Mouse (Mus musculus): ENCODE measurements at regions not wholly inside any gene's neighbourhood (a gene's known extent, or its start where the extent isn't known, plus 50 kb on each side); places are given as distances from the start of the nearest gene placed in this dataset.

- DNase-seq, result no peak
- intact Hi-C loops (cut with DNase I), result no loop called here
These were observed 57.4 kb downstream of the Gm21962 start for GRCm38 (mm10) chr3:137728689-137729088.

GRCm38 (mm10) chr3:137729421-137729820 lies 58.1 kb downstream of the Gm21962 start:
- intact Hi-C loops (cut with DNase I), result no loop called here
- no peak for DNase-seq

DNA sequence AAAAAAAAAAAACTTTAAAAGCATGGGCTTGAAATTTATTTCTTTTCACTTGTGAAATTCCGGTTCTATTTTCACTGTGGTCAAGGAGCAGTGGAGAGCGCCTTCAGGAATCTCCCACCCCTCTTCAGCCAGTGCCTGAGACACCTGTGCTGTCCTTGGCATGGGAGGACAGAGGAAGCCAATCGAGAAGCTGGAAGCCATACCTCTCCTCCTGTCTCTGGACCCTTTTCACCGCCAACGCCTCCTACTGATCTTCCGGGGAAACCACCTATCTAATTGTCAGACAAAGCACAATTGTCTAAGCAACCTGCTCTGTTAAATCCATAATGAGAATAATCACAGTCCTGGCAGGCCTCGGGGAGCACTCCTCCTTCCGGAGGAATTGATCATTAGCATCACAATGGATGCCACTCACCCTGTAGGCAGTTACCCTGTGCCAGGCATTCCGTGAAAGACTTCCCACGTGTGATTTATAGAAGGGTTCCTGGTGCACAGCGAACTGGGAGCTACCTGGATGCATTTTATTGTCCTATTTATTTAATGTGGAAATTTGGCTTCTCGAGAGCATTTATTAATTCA lies 66.0 kb downstream of the Gm21962 start:
- intact Hi-C loops (cut with DNase I), result no loop called here
- DNase-seq, result no peak

- no peak for DNase-seq
- intact Hi-C loops (cut with DNase I), result no loop called here
These were observed 70.2 kb downstream of the Gm21962 start for GRCm38 (mm10) chr3:137741528-137741927.

- intact Hi-C loops (cut with DNase I), result no loop called here
- no peak for DNase-seq
These were observed 70.8 kb downstream of the Gm21962 start for GRCm38 (mm10) chr3:137742119-137742518.

GRCm38 (mm10) chr3:137751732-137752260 lies 80.5 kb downstream of the Gm21962 start:
- intact Hi-C loops (cut with DNase I), result loop anchor here (5.0 to 10.0 kb wide), 5 partner anchors 107 to 1864 kb away; no protein-coding TSS in a partner anchor
- DNase-seq, result no peak

DNA sequence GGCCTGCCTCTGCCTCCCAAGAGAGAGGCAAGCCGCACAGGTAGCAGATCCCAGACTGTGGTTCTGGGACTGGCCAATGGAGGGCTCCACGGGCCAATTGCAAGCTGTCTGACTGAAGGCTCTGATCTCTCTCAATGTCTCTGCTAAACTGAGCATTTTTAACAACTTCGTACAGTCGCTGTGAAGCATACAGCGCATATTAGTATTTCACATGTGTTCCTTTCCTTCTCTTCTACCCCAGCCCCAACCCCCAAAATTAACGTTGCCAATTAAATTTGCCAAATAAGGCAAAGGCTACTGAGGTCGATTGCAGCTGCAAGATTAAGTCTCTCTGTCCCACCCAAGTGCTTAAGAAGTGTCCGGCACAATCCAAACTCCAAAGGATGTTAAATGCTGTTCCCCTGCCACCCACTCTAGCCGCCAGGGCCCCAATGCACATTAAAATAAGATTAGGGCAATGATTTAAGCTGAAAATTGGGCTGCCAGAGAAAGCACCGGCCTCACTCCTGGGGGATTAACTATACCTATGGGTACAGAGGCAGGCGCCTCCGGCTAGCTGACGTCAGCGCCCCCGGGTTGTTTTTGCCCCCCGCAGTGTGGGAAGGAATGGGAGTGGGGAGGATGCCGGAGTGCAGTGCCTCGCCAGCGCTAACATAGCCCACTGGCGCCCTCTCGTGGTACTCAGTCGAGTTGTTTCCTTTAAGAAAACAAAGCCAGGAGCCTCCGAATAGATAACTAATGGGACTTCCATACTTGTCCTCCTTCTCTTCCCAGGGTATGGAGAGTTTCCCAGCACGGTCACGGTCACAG lies 81.3 kb downstream of the Gm21962 start:
- intact Hi-C loops (cut with DNase I), result loop anchor here (5.0 to 10.0 kb wide), 5 partner anchors 108 to 1865 kb away; no protein-coding TSS in a partner anchor
- DNase-seq, result peak; percentile 70 to 79

DNA sequence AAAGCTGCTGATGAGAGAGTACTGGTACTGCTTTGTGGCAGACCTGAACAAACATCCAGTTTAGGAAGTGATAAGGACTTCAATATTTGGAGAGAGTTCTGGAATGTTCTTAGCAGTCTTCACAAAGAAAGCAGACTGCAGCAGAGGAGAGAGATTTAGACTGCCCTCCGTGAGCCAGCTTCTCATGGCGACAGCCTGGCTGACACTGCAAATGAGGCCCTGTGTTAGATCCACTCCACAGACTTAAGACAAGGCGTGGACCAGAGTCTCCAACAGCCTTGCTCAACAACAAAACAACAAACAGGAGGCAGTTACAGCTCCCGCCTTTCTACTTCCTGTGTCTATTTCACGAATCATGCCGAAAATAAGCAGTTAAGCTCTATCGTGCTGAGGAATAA lies 81.9 kb downstream of the Gm21962 start:
- intact Hi-C loops (cut with DNase I), result loop anchor here (5.0 to 10.0 kb wide), 5 partner anchors 108 to 1866 kb away; no protein-coding TSS in a partner anchor

DNA sequence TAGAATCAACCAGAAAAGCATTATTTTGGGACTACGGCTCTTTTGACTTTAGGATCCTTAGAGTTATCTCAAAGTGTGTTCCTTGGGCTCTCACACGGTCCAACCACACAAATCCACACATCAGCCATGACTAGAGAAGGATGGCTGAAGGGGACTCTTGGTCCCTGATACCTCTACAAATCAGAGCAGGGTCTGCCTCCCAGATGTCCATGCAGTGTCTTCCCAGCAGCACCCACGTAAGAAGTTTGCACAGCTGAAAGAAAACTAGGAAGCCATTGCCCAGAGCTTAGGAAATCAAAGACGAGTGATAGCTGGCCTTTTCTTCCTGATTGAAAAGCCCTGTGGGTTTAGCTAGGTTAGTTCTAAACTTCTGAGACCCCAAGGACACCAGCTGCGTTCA lies 84.1 kb downstream of the Gm21962 start:
- no peak for DNase-seq
- intact Hi-C loops (cut with DNase I), result loop anchor here (10.0 kb wide), 2 partner anchors 111 to 331 kb away; no protein-coding TSS in a partner anchor

More for the DNA sequence above, 81.9 kb downstream of the Gm21962 start:
- peak in 1 of 2 experiments; percentile 18 for DNase-seq

DNA sequence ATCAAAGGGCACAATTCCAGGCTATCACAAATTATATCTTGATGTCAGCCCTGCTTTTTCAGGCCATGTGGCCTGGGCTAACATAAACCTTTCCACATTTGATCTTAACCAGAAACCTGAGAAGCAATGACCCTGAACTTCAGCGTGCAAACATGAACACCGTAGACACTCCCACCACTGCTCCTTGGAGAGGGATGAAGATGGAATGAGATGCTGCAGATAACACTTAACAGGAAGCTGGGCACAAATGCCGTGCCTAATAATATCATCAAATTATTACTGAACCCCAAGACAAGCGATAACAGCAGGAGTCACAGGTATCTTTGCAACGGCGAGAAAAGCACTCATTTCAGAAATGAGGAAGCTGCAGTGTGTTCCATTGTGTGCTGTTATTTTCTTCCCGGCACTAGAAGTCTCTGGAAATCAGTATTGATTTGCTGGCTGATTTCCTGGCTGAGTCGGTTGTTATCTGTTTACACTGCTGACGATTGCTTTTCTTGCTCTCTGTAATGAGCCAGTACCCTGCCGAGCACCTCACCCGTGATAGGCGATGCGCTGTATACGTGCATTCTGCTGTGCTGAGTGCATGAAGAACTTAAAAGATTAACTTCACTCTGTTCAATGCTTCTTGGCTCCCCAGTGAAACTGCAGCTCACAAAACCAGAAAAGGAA lies 91.0 kb downstream of the Gm21962 start:
- intact Hi-C loops (cut with DNase I), result no loop called here

GRCm38 (mm10) chr3:137763406-137763805 lies 92.1 kb downstream of the Gm21962 start:
- intact Hi-C loops (cut with DNase I), result no loop called here
- no peak for DNase-seq

More for the DNA sequence above, 91.0 kb downstream of the Gm21962 start:
- no peak for DNase-seq

GRCm38 (mm10) chr3:137768627-137769026 lies 95.7 kb upstream of the H2afz start:
- intact Hi-C loops (cut with DNase I), result no loop called here

GRCm38 (mm10) chr3:137775076-137775849 lies 89.0 kb upstream of the H2afz start:
- intact Hi-C loops (cut with DNase I), result loop anchor here (5.0 to 10.0 kb wide), 2 partner anchors 210 to 372 kb away; partner anchors contain the start of gene Dapp1
- DNase-seq, result no peak

More at GRCm38 (mm10) chr3:137768627-137769026, 95.7 kb upstream of the H2afz start:
- no peak for DNase-seq

DNA sequence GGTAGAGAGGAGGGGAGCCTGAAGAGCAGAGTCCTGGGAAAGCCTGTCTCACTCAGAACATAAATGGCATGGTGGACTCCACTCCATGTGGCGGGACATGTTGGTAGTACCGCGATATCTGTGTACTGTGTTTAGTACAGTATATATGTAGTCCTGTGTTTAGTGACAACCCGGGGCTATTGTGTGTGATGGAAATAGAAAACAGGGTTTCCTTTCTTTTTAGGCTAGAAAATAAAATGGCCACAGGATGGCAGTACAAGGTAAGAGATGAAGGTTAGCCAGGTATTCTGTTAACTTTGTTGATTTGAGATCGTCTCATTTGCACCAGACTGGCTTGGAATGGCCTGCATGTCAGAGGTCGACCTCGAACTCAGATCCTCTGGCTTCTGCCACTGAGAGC lies 86.2 kb upstream of the H2afz start:
- intact Hi-C loops (cut with DNase I), result loop anchor here (5.0 to 10.0 kb wide), 2 partner anchors 207 to 369 kb away; partner anchors contain the start of gene Dapp1
- no peak for DNase-seq

GRCm38 (mm10) chr3:137780029-137780428 lies 84.3 kb upstream of the H2afz start:
- no peak for DNase-seq
- intact Hi-C loops (cut with DNase I), result no loop called here

DNA sequence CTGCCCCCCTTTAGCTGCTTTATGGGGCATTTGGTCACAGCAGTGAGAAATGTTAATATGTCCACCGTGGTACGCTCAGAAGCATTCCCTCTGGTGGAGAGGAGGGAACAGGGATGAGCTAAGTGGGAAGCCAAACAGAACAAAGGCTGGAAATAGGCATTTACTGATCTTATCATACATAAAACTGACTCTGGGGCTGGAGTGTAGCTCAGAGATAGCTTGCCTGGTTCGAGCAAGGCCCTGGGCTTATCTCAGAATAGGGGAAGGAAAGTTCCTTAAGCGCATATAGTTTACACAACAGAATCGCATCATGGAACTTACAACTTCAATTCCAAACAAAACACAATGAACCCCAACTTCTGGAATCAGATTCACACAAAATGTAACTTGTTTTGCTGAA lies 81.5 kb upstream of the H2afz start:
- DNase-seq, result no peak
- intact Hi-C loops (cut with DNase I), result no loop called here

DNA sequence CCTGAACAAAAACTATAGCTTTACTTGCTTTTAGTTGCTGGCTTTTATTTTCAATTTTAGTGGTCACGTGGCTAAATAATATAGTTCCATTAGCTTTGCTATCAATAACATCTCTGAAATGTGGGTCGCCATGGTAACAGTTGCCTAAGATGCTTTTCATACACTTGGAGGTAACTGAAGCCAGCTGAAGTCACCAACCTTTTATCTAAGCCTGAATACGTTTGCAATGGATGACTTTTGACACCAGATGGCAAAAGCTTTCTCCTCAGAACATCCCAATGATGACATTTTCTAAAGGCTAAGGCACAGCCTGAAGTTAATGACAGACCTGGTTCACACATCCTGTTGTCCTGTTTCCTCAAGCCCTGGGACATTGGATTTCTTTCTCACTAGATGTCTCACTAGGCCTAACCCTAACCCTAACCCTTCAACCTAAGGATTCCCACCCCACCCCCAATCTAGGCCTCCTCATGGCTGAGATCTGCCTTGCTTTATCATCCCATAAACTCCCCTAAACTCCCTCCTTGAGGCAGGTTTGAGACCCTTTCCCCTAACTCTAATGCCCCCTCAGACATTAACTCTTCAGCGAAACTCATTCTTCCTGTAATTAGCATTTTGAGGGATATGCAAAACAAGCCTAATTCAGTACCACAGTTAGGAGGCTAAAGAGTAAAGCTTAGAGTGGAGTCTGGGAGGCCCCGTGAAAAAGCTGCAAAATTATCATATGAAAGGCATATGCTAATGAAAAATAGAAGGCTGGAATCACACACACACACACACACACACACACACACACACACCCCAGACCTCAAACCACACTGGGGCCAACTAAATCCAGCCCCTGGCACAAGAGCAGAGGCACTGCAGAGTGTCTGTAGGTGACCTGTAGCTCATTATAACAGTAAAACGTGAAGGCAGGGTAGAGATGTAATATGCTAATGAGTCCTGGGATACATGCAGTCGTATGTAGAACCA lies 80.1 kb upstream of the H2afz start:
- no peak for DNase-seq
- intact Hi-C loops (cut with DNase I), result no loop called here

DNA sequence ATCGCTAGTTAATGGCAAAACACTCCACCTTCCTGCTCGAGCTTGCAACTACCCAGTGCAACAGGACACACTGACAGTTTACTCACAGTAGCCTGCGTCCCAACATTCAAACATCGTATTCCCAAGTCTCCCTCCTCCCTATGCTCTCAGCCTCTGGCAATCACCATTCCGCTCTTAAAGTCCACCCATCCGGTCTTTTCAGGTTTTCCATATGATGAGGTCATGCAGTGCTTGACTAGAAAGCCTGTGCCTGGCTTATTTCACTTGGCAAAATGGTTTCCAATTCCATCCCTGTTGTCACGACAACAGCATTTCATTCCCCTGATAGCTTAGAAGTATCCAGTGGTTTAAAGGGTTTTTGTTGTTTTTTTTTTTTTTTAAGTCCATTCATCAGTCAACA lies 79.1 kb upstream of the H2afz start:
- intact Hi-C loops (cut with DNase I), result no loop called here
- no peak for DNase-seq

DNA sequence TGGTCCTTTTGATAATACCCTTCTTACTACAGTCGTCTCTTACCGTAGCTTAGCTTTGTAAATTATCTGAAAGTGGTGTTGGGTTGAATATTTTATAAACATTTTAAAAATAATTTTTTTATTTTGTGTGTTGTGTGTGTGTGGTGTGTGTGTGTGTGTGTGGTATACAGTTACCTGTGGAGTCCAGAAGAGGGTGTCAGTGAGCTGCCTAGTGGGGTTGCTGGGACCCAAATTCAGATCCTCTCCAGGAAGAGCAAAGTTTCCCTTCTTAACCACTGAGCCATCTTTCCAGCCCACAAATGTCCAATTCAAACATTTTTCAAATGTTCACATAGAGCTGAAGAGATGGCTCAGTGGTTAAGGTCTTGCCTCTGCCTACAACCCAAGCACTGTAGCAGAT lies 78.4 kb upstream of the H2afz start:
- DNase-seq, result no peak
- intact Hi-C loops (cut with DNase I), result no loop called here
